Mouse (Mus musculus) lung, postnatal 0 days (tissue): Measurements from ENCODE around the gene Actl6a. TPM values are rescaled to one million over a fixed set of nuclear protein-coding genes. Genes with fewer than 3 reads are reported as not detected.
A peak's percentile ranks its signal among the peaks of the same experiment; 100 is the strongest.

Experiments
- ATAC-seq: fragments of 200-750 bp; cut with Nextera tagmentation; 2 replicates; pipeline ENCODE4 v1.8.0; 2017; ENCODE audit warnings: moderate library complexity
- DNase-seq: peaks from one replicate; pipeline ENCODE4 v3.0.0-alpha.2; 2016; ENCODE audit warnings: low spot score
- H3K27ac ChIP-seq: fragments of 300-500 bp; sonication (generic); 2 replicates; pipeline ENCODE4 v1.5.1; 2014; ENCODE audit warnings: antibody characterized with exemption, mild to moderate bottlenecking, low read length, mixed read lengths
- H3K27me3 ChIP-seq: fragments of 300-500 bp; sonication (generic); replicated peaks from 2 replicates; pipeline ENCODE4 v1.6.1; 2014; ENCODE audit warnings: low read length, mixed read lengths; ENCODE audit not compliant: insufficient read depth
- H3K36me3 ChIP-seq: fragments of 300-500 bp; sonication (generic); 2 replicates; pipeline ENCODE4 v1.6.1; 2014; ENCODE audit warnings: low read length, mixed read lengths; ENCODE audit not compliant: insufficient read depth
- H3K4me1 ChIP-seq: fragments of 300-500 bp; sonication (generic); 2 replicates; pipeline ENCODE4 v1.6.1; 2014; ENCODE audit warnings: antibody characterized with exemption, low read depth, low read length, mixed read lengths; ENCODE audit not compliant: insufficient read depth
- H3K4me2 ChIP-seq: fragments of 300-500 bp; sonication (generic); replicated peaks from 2 replicates; pipeline ENCODE4 v1.6.1; 2014; ENCODE audit warnings: low read depth, mild to moderate bottlenecking, low read length, moderate library complexity, mixed read lengths
- H3K4me3 ChIP-seq: fragments of 300-500 bp; sonication (generic); 2 replicates; pipeline ENCODE4 v1.5.1; 2014; ENCODE audit warnings: low read depth, low read length
- H3K9ac ChIP-seq: fragments of 300-500 bp; sonication (generic); replicated peaks from 2 replicates; pipeline ENCODE4 v1.6.1; 2014; ENCODE audit warnings: low read depth, mild to moderate bottlenecking
- H3K9me3 ChIP-seq: fragments of 300-500 bp; sonication (generic); 2 replicates; pipeline ENCODE4 v1.6.1; 2016; ENCODE audit warnings: low read length, mixed read lengths
- CTCF ChIP-seq: IDR thresholded peaks from 2 replicates; pipeline ENCODE4 v1.5.1; 2016; ENCODE audit warnings: antibody characterized with exemption, mild to moderate bottlenecking
- EP300 ChIP-seq: IDR thresholded peaks from 2 replicates; pipeline ENCODE4 v1.6.1; 2016; ENCODE audit warnings: antibody characterized with exemption, mild to moderate bottlenecking, control low read depth
- WGBS: fragments of 180-500 bp; shearing (Covaris S2); extraction: QIAGEN DNeasy Blood & Tissue Kit; methylation state at CpG from one replicate; pipeline ENCODE4 v1.1.7; 2014; 5-methylcytosine and 5-hydroxymethylcytosine counted together
- polyA plus RNA-seq: library from polyadenylated mRNA; unstranded; fragments of >200 nt; fragmentation: Nextera tagmentation; extraction: Ambion mirVana; gene quantifications from 2 replicates; pipeline ENCODE4 v1.2.1, GENCODE M21; 2015

Actl6a gene
- polyA plus RNA-seq, 1 experiment from 2014 or later, result 79.5 TPM

DNA sequence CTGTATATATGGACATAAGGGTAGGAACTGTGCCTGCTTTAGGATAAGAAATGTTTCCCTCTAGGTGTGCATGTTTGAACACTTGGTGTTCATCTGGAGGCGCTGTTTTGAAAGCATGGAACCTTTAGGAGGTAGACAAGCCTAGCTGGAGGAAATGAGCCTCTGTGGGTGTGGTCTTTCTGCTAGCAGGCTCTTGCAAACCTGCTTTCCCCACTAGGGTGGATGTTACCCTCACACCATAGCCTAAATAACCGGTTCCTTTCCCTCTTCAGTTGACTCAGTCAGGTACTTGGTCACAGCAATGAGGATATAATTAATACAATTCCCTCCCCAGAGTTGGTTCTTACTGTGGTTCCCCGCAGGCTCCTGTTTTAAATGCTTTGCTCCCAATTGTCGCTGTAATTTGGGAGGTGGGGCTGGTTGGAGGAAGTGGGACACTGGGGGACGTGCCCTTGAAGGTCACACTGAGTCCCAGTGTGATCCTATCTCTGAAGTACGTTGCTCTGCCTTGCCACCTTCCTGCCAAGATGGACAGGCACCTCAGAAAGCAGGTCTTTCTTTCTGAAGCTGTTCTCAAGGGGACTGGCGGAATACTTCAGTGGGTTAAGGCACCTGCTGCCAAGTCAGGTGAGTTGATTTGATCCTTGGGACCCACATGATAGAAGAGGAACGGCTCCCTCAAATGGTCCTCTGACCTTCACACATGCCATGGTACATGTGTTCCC lies 45.1 kb upstream of the Actl6a start:
- ATAC-seq (peak; percentile 76), DNase-seq (peak; percentile 64)
- Histone ChIP-seq H3K36me3 (no peaks in the 10 kb centered on the region), H3K27ac (peak overlapping the region; percentile 82), H3K9me3 (no peaks in the 10 kb centered on the region), H3K9ac (no peak overlapping the region), H3K27me3 (no peaks in the 10 kb centered on the region), H3K4me3 (no peak overlapping the region), H3K4me1 (peaks cover 5% of the 10 kb centered on the region; the same call in 1 of the 2 replicates), H3K4me2 (peak overlapping the region; percentile 18; the same call in 1 of the 2 replicates)
- TF ChIP-seq CTCF, result no peak
- no peak for TF ChIP-seq EP300
- 40% methylated on average over 8 of the region's 8 CpGs for WGBS

DNA sequence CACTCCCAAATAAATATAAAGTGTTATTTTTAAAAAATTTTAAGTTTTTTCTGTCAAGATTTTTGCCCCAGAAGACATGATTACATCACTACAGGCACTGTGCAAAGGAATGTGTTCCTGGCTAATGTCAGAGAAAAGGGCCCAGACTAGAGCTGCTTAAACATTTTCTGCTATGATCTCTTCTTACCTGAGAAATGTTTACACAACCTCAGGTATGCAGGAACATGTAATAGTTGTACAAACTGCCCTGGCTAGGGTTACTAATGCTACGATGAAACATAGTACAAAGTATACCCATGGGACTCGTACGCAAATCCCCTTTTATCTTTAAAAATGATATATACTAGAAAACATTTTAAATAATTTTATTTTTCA lies 44.6 kb upstream of the Actl6a start:
- Histone ChIP-seq H3K9ac (no peak overlapping the region), H3K9me3 (no peaks in the 10 kb centered on the region), H3K4me2 (no peak overlapping the region), H3K27ac (peak overlapping the region; percentile 82), H3K27me3 (no peaks in the 10 kb centered on the region), H3K36me3 (no peaks in the 10 kb centered on the region), H3K4me1 (peaks cover 5% of the 10 kb centered on the region; the same call in 1 of the 2 replicates), H3K4me3 (no peak overlapping the region)
- peak; percentile 91 for ATAC-seq
- TF ChIP-seq EP300 (peak; percentile 78), CTCF (no peak)
- 56% methylated on average over 3 of the region's 3 CpGs for WGBS
- peak; percentile 83 for DNase-seq

DNA sequence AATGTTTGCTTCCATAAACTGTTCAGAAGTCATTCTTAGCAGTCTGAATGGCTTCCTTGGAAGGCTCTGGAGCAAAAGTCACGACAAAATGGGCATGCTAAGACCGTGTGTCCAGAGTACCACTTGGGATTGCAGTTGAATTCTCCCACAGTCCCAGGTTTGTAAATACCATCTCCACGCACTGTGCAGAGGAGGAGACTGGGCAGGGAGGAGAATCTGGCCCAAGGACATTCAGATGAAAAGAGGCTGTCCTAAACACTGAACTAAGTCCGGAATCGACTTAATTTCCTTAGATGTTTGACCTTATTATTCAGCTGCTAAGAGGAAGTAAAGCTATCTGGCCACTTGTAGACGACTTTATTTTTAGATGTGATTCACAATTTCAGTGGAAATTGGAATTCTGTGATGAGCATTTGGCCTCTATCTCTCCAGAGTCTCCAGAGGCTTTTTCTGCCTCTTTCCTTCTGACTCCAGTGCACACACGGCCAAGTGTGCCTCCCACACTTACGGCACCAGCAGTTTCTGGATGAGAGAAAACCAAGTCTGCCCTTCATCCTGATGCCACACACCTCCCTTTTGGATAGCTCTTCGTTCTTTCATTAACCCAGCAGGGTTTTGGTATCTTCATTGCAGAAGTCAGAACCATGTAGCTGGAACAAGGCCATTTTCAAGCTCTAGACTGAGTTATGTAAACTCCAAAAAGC lies 37.7 kb upstream of the Actl6a start:
- Histone ChIP-seq H3K4me2 (no peak overlapping the region), H3K36me3 (no peaks in the 10 kb centered on the region), H3K27me3 (no peaks in the 10 kb centered on the region), H3K4me3 (no peak overlapping the region), H3K27ac (peak overlapping the region; percentile 44; the same call in 1 of the 2 replicates), H3K9ac (no peak overlapping the region), H3K9me3 (no peaks in the 10 kb centered on the region), H3K4me1 (no peaks in the 10 kb centered on the region; the same call in 1 of the 2 replicates)
- whole genome bisulfite sequencing, result 54% methylated on average over 9 of the region's 9 CpGs
- TF ChIP-seq EP300 (no peak), CTCF (no peak)
- ATAC-seq, result peak; percentile 50
- DNase-seq, result no peak

DNA sequence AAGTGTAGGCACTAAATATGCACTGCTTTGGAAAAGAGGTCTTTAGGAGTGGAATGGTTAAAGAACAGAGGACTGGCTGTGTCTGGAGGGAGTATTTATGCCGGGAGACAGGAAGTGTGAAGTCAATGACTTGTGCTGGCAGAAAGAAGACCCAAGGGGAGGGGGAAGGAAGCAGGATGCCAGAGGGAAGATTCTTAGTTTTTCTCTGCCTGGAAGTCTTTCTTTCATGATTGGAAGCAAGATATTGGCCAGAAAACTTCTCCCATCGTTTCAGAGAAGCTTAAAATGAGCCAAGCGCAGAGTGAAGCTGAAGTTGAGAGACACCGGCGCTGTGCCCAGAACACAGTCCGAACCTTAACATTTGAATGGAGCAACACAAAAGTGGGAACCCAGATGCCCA lies 36.9 kb upstream of the Actl6a start:
- Histone ChIP-seq H3K9me3 (no peaks in the 10 kb centered on the region), H3K36me3 (no peaks in the 10 kb centered on the region), H3K27me3 (no peaks in the 10 kb centered on the region), H3K4me1 (no peaks in the 10 kb centered on the region; the same call in 1 of the 2 replicates), H3K4me2 (no peak overlapping the region), H3K4me3 (no peak overlapping the region), H3K9ac (no peak overlapping the region), H3K27ac (peak overlapping the region; percentile 44)
- 56% methylated on average over 6 of the region's 6 CpGs for WGBS
- peak; percentile 83 for DNase-seq
- TF ChIP-seq CTCF (no peak), EP300 (no peak)
- peak; percentile 80 for ATAC-seq

DNA sequence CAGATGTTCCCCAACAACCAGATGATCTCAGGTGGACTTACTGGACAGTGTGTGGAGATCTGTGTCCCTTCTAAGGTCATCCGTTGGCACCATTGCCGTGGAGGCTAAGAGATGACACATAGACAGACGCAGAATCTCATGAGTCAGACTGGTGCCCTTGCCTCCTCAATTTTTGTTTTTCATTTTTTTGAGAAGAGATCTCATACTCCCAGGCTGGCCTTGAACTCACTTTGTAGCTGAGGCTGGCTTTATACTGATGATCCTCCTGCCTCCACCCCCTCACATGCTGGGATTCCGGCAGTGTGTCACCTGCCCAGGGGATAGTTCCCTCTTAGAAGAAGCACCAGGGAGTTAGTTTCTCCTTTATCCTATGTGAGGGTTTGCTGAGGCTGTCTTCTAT lies 35.9 kb upstream of the Actl6a start:
- Histone ChIP-seq H3K36me3 (no peaks in the 10 kb centered on the region), H3K4me2 (no peak overlapping the region), H3K27ac (no peak overlapping the region), H3K4me1 (no peaks in the 10 kb centered on the region; the same call in 1 of the 2 replicates), H3K4me3 (no peak overlapping the region), H3K9me3 (no peaks in the 10 kb centered on the region), H3K27me3 (no peaks in the 10 kb centered on the region), H3K9ac (no peak overlapping the region)
- ATAC-seq (no peak), DNase-seq (no peak)
- 97% methylated on average over 4 of the region's 4 CpGs for WGBS
- TF ChIP-seq CTCF (no peak), EP300 (no peak)

DNA sequence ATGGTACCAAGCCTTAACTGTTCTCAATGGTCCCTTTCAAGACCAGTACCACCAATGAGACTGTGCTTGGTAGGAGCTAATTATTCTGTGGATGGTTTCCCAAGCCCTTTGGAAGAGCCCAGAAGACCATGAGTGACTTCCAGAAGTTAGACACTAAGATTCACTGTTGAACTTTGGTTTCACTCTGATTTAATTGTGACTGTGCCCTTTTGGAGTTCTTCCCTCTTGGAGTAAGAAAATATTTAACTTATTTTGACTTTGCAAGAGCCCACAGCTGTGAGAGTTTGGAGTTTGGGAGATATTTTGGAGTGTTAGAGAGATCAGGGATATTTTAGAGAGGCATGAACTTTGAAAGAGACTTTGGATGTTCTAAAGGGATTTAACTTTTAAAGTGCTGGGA lies 32.9 kb upstream of the Actl6a start:
- no peaks in the 10 kb centered on the region; the same call in 1 of the 2 replicates for H3K4me1 ChIP-seq
- H3K27ac ChIP-seq, result no peak overlapping the region
- ATAC-seq (no peak), DNase-seq (no peak)
- H3K9ac ChIP-seq, result no peak overlapping the region
- no peak overlapping the region for H3K4me2 ChIP-seq
- H3K9me3 ChIP-seq, result no peaks in the 10 kb centered on the region
- H3K27me3 ChIP-seq, result no peaks in the 10 kb centered on the region
- no peaks in the 10 kb centered on the region for H3K36me3 ChIP-seq
- no peak for TF ChIP-seq CTCF
- TF ChIP-seq EP300, result no peak
- H3K4me3 ChIP-seq, result no peak overlapping the region
